Mouse (Mus musculus) brain, adult 2 months (tissue): Measurements from ENCODE around the gene Sgo2a.
"Not testable (repeated sequence)": the region's sequence is repeated elsewhere in the genome, so short reads cannot be mapped to it uniquely, and the experiment has no call there.

Experiments
- DNase-seq: peaks from one replicate; pipeline ENCODE4 v3.0.0; 2011; ENCODE audit warnings: low read depth, low spot score

The Sgo2a gene

GRCm38 (mm10) chr1:58031160-58031769 lies 35.5 kb downstream of the Sgo2a start:
- DNase-seq: peak; percentile 72

GRCm38 (mm10) chr1:58037306-58037705 lies 41.5 kb downstream of the Sgo2a start:
- DNase-seq: not testable (repeated sequence)

- no peak for DNase-seq
These were observed 49.3 kb downstream of the Sgo2a start for GRCm38 (mm10) chr1:58045076-58045475.

- peak; percentile 96 for DNase-seq
These were observed 49.8 kb downstream of the Sgo2a start for GRCm38 (mm10) chr1:58045546-58045945.

- DNase-seq: no peak
These were observed 51.0 kb downstream of the Sgo2a start for GRCm38 (mm10) chr1:58046721-58047290.

DNA sequence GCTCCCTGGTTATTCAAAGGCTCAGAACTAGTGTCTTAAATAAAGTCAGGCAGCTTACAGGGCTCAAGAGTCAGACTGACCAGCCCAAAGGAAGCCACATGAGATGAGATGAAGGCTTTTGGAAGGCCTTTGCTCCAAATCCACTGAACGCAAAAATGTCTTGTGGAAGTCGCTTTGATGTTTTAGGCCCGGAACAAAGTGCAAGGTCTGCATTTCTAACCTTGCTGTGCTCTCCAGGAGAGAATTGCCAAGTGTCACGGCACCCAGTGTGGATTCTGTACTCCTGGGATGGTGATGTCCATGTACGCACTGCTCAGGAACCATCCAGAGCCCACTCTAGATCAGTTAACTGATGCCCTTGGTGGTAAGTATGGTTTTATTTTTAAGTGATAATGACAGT lies 53.4 kb downstream of the Sgo2a start:
- no peak for DNase-seq

DNA sequence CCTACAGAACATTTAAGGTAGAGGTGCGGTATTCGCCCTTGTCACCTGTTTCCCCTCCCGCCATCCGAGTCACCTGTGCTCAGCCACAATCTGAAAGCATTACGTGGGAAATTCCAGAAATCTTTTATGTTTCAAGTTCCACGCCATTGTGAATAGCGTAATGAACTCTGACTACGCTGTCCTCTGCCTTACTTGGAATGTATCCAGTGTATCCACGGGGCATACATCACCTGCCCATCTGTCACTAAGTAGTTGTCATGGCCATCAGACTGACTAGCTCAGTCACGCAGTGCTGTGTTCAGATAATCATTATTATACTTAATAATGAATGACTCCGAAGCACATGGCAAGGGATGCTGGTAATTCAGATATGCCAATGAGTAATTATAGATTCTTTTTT lies 59.8 kb downstream of the Sgo2a start:
- DNase-seq: no peak

DNA sequence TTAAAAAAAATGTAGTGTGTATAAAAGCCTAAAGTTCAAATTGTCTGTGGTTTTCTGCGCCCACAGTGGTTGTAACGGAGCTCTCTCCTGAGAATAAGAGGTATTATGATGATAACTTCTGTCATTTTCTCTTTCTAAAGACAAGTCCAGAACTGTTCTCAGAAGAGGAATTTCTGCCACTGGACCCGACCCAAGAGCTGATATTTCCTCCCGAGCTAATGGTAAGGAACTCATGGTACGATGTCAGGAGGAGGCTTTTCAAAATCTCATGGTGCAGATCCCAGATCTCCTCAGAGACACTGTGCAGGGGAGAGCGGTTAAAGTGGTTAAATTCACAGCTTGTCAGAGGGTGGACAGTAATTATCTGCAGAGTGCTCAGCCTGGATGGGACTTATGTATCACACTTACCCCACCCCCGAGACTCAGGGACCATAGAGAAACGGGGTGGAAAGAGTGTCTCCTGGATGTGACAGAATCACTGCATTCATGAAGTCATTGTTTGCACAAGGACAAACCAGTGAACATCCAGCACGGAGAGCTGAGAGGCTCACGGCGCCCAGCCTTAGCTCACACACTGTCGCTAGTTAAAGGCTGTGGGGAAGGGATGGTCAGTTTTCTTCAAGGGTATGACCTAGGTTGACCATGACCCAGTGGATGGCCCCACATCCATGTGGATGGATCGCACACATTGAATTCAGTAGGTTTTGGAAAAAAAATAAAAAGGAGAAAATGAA lies 60.5 kb downstream of the Sgo2a start:
- peak; percentile 12 for DNase-seq

- DNase-seq: peak; percentile 32
These were observed 61.2 kb downstream of the Sgo2a start for GRCm38 (mm10) chr1:58056939-58057338.

DNA sequence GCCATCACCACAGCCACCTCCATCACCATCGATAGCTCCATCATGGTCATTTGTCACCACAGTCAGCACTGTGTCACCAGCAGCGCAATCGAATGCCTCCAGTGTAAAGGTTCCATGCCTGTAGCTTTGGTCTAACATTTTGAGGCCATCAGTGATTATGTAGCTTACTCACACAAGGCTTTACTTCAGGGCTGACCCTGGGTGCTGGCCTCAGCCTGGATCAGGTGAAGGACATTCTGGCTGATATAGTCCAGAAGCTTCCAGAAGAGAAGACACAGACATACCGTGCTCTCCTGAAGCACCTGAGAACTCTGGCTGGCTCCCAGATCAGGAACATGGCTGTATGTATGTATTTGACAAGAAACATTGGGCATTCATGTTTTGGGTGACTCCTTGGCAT lies 63.1 kb downstream of the Sgo2a start:
- no peak for DNase-seq

- no peak for DNase-seq
These were observed 66.4 kb downstream of the Sgo2a start for GRCm38 (mm10) chr1:58062131-58062530.

DNA sequence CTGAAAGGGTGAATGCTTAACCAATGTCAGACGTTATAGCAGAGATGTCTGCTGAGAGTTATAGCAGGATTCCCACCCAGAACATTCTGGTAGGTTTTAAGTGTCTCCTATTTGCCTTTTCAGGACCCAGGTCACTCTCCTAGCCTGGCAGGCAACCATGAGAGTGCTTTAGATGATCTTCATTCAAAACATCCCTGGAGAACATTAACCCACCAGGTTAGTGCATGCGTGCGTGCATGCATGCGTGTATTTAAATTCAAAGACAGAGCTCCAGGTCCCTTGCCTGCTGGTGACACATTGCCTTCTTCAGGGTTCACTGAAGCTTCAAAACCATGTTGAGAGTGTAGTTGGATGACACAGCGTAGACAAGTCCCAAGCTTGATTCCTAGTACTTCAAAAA lies 69.4 kb downstream of the Sgo2a start:
- no peak for DNase-seq

DNA sequence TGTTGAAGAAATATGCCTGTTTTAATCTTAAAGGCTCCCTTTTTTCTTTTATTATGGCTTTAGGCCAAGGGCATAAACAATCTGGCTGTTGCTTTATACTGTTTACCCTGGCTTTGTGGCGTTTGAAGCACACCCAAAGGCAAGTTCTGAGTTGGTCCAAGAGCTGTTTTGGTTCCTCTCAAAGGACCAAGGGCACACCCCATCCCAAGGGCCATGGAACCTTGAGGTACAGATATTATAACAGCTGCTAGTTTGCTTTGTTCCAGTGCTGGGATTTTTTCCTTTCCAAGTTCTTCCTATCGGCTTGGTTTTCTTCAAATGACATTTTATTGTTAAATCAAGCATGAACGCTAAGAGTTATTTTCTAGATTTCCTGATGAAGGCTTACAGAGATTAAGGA lies 69.8 kb downstream of the Sgo2a start:
- DNase-seq: no peak

DNA sequence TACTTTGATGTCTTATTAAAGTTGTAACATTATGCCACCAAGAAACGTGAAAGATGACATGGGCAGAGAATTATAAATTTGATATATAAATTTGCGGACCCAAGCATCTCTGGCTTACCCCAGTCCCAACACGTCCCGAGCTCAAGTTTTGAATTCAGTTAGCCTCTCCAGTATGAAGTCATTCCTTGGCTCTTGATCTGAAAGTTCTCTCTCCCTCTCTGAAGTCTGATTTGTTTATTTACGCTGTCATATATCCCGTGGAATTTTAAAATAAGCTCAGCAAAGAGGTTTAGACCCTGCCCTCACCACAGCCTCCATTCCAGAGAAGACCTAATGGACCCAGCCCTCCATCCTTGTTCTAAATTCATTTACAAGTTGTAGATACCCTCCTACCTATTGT lies 73.4 kb downstream of the Sgo2a start:
- no peak for DNase-seq

GRCm38 (mm10) chr1:58070091-58070490 lies 74.3 kb downstream of the Sgo2a start:
- DNase-seq: peak; percentile 38

DNA sequence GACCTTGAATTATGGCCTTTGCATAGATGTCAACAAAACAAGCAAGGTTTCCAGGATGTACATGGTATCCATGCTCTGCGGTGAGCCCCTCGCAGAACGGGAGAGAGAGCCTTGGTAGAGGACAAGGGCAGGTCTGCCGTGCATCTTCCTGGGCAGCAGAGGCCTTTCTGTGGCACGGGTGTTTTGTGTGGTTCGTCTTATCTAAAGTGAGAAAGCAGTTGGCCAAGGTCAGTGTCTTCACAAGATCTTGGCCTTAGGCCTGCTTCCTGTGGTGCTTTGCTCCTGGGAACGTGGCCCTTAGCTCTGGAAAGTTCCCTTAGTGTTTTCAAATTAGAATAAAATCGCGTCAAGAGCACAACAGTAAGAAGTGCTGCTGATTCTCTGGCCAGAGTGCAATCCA lies 75.2 kb downstream of the Sgo2a start:
- DNase-seq: no peak

GRCm38 (mm10) chr1:58071509-58071908 lies 75.7 kb downstream of the Sgo2a start:
- no peak for DNase-seq

DNA sequence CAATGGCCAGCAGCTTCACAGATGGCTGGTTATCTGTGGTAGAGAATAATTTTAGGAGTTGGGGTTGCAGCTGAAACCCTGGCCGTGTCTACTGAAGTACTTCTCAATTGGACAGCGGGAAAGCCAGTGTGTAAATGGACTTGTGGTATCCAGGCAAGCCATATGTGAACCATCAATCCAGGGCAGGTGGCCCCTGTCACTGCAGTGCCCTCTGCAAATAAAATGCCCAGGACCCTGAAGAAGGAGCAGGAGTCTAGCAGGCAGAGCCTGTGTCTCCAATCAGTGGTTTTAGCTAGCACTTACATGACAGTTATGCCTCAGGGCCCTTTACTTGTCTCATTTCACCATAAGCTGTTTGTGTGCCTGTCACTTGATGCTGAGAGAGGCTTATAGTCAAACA lies 76.6 kb downstream of the Sgo2a start:
- DNase-seq: no peak

DNA sequence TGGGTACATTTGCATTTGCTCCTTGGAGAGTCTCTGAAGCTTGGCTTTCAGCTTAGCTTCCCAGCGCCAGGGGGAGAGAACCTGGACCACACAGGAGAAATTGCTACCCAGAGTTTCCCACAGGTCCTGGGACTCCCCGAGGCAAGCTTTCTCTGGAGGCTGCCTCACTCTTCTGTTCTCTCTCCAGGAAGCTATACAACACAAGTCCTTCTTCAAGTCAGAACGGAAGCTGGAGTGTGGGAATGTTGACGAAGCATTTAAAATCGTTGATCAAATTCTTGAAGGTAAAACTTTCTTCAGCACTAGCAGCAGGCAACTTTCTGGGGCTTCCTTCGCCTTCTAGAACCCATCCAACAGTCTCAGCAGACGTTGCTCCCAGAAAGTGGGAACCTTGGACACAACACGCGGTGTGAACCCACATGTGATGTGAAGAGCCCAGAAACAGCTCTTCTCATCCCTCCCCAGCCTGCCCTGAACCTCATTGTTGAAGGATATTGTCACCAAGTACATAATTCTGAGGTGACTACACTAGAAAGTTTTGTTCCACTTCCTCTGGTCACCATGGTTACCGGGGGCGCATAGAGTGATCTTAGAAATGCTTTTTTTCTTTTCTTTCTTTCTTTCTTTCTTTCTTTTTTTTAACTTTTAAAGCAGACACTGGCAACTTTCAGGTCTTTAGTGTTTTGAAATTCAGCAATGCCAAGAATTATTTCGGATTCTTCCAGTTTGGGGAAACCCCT lies 77.4 kb downstream of the Sgo2a start:
- DNase-seq: no peak

DNA sequence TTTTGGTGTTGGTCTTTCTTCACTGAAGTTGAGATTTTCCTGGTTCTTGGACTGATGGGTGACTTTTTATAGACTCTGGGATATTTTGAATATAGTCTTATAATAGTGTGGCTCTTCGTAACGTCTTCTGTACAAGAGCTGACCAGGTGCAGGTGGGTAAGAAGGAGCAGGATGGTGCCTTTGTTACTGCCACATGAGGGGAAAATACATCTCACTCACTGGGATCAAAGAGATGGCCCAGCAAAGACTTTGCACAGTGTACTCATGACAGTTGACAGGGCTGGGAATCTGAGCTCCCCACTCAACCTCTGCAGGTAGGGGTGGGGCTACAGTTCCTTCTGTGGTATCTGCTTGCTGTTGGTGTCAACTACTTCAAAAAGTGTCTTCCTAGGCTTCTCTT lies 78.5 kb downstream of the Sgo2a start:
- no peak for DNase-seq
